Mouse (Mus musculus) midbrain, embryonic 10.5 days (tissue): ENCODE measurements around the gene Rnf151. TPM values are rescaled to one million over a fixed set of nuclear protein-coding genes. Genes with fewer than 3 reads are reported as not detected.
"Not testable (repeated sequence)": the region's sequence is repeated elsewhere in the genome, so short reads cannot be mapped to it uniquely, and the experiment has no call there.

Source experiments
- DNase-seq: peaks from one replicate; pipeline ENCODE4 v3.0.0-alpha.2; 2017; ENCODE audit warnings: low spot score
- H3K27ac ChIP-seq: fragments of 300-500 bp; sonication (generic); replicated peaks from 2 replicates; pipeline ENCODE4 v1.5.1; 2016; ENCODE audit warnings: mild to moderate bottlenecking
- H3K27me3 ChIP-seq: fragments of 300-500 bp; sonication (generic); 2 replicates; pipeline ENCODE4 v1.6.1; 2016; ENCODE audit warnings: low read depth, mild to moderate bottlenecking; ENCODE audit not compliant: poor library complexity, severe bottlenecking
- H3K36me3 ChIP-seq: fragments of 300-500 bp; sonication (generic); 2 replicates; pipeline ENCODE4 v1.6.1; 2016; ENCODE audit warnings: mild to moderate bottlenecking, moderate library complexity
- H3K4me1 ChIP-seq: fragments of 300-500 bp; sonication (generic); 2 replicates; pipeline ENCODE4 v1.6.1; 2016
- H3K4me3 ChIP-seq: fragments of 300-500 bp; sonication (generic); 2 replicates; pipeline ENCODE4 v1.5.1; 2016; ENCODE audit warnings: mild to moderate bottlenecking, moderate library complexity
- H3K9me3 ChIP-seq: fragments of 300-500 bp; sonication (generic); replicated peaks from 2 replicates; pipeline ENCODE4 v1.6.1; 2016; ENCODE audit warnings: mild to moderate bottlenecking
- WGBS: fragments of 180-500 bp; shearing (Covaris S2); methylation state at CpG from one replicate; pipeline ENCODE4 v1.1.7; 2016; 5-methylcytosine and 5-hydroxymethylcytosine counted together
- polyA plus RNA-seq: library from polyadenylated mRNA; unstranded; fragments of >200 nt; fragmentation: Nextera tagmentation; extraction: Ambion mirVana; gene quantifications from 2 replicates; pipeline ENCODE4 v1.2.1, GENCODE M21; 2016

The Rnf151 gene
- polyA plus RNA-seq, 1 experiment from 2014 or later, result 0.51 TPM

DNA sequence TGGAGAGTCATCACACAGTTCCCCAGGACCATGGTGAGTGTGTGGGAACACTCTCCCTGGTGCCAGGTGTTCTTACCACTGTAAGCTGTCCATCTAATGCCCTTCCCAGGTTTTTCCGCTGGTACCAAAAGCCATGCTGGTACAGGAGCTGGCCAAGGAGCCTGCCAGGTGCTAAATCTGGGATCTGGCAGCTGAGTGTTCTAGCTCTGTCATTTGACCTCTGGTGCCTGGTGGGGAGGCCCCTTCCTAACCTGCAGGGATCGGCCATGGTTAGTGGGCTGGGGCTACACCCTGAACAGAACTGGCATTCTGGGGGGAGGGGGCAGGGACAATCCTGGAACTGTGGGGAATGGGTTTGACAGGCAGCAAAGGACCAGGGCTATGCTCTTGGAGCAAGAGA lies 9.8 kb upstream of the Rnf151 start, which contains the start of gene Rpl3l:
Gene Rpl3l (plus strand): TSS at position 203 of the 400 bp plus-strand sequence.
- no peaks in the 10 kb centered on the region for H3K9me3 ChIP-seq
- 77% methylated on average over 2 of the region's 2 CpGs for WGBS
- H3K4me3 ChIP-seq, result no peak within 1 kb of the TSS
- no peaks in the 10 kb centered on the region for H3K27me3 ChIP-seq
- H3K27ac ChIP-seq, result no peak within 1 kb of the TSS
- no peak for DNase-seq
- peaks cover 1% of the 10 kb centered on the region for H3K36me3 ChIP-seq
- peaks cover 16% of the 10 kb centered on the region for H3K4me1 ChIP-seq

DNA sequence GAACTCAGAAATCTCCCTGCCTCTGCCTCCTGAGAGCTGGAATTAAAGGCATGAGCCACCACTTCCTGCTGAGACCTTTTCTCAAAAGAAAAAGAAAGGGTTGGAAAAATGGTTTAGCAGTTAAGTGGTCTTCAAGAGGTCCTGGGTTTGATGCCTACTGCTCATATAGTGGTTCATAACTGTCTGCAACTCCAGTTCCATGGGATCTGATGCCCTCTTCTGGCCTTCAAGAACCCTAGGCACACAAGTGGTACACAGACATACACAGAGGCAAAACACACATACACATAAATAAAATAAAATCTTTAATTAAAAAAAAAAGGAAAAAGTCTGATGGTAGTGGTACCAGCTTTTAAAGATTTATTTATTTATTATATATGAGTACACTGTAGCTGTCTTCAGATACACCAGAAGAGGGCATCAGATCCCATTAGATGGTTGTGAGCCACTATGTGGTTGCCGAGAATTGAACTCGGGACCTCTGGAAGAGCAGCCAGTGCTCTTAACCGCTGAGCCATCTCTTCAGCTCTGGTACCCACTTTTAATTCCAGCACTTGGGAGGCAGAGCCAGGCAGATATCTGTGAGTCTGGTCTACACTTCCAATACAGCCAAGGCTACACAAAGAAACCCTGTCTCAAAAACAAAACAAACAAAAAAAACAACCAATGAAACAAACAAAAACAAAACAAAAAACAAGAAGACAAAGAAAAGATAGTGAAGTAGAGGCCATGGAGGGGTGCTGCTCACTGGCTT lies 8.0 kb upstream of the Rnf151 start:
- 82% methylated on average over 3 of the region's 3 CpGs for WGBS
- Histone ChIP-seq H3K9me3 (no peaks in the 10 kb centered on the region), H3K36me3 (peaks cover 18% of the 10 kb centered on the region), H3K27ac (no peak overlapping the region), H3K4me3 (no peak overlapping the region), H3K27me3 (no peaks in the 10 kb centered on the region), H3K4me1 (peaks cover 33% of the 10 kb centered on the region)
- DNase-seq, result no peak

DNA sequence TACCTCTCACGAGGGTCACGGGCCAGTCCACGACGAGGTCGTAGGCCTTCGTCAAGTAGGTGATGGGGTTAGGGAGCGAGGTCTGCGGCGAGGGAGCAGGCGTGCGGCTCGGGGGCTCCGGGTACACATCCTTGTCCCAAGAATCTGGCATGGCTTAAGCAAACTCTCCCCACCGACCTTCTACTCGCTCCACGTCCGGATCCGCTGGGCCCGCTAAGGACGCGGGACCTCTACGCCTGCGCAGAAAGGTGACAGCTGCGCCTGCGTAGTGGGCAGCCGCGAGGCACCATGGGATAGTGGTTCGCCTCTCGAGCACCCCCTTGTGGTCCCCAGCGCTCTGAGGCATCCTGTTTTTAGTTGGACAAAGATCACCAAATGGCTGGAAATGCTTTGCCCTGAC lies 6.3 kb upstream of the Rnf151 start, which contains the start of gene Ndufb10:
Gene Ndufb10 (minus strand): TSS at position 295 of the 400 bp plus-strand sequence.
- peak; percentile 97 for DNase-seq
- under 1% methylated on average over 30 of the region's 30 CpGs for WGBS
- Histone ChIP-seq H3K27ac (peak within 1 kb of the TSS; percentile 86), H3K36me3 (peaks cover 21% of the 10 kb centered on the region), H3K4me1 (peaks cover 35% of the 10 kb centered on the region), H3K4me3 (peak within 1 kb of the TSS; percentile 77), H3K9me3 (no peaks in the 10 kb centered on the region), H3K27me3 (no peaks in the 10 kb centered on the region)

DNA sequence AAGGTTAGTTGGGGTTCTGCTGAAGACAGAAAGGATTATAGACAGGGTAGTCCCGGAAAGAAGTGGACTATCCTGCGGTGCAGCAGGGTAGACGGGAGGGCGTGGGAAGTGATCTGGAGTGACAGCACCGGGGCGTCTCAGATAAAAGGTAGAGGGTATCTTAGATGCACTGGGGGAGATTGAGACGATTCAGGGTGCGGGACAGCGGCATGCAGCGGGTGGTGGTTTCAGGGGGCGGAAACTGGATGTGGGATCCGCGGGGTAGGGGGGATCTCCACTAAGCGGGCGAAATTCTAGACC lies 6.0 kb upstream of the Rnf151 start:
- Histone ChIP-seq H3K27me3 (no peaks in the 10 kb centered on the region), H3K4me1 (peaks cover 38% of the 10 kb centered on the region), H3K36me3 (peaks cover 21% of the 10 kb centered on the region), H3K27ac (peak overlapping the region; percentile 86), H3K4me3 (peak overlapping the region; percentile 77), H3K9me3 (no peaks in the 10 kb centered on the region)
- DNase-seq, result peak; percentile 47
- WGBS, result 0% methylated on average over 15 of the region's 15 CpGs

DNA sequence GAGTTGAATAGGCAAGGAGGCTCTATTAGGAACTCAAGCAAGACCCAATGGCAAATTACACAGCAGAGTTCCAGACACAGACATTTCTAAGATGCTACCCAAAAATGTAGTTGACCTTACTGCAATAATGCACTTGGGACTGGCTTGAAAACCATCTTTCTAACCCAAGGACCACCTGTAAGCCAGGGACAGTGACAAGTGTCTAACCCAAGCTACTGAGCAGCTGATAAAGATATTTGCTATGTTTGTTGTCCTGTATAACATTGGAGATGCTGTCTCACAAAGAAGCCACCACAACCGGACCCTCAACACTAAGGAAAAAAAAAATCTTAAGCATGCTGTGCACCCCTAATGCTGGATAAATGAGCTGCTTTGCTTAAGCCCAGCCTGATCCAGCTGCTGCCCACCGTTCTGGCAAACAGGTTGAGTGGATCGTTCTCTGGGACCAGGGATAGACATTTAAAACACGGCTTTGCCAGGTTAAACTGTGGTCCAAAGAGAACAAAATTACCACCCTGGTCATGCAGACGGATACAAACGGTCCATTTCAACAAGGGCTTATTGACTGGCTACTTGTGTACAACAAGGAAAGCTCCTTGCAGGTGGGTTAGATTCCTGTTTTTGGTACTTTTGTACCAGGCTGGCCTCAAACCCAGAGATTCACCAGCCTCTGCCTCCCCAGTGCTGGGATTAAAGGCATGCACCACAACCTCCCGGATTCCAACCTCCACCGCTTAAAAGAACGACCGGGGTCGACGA lies 5.4 kb upstream of the Rnf151 start:
- H3K27ac ChIP-seq, result peak overlapping the region; percentile 86
- peaks cover 26% of the 10 kb centered on the region for H3K36me3 ChIP-seq
- no peaks in the 10 kb centered on the region for H3K27me3 ChIP-seq
- WGBS, result 6% methylated on average over 12 of the region's 12 CpGs
- H3K9me3 ChIP-seq, result no peaks in the 10 kb centered on the region
- no peak for DNase-seq
- peaks cover 43% of the 10 kb centered on the region for H3K4me1 ChIP-seq
- H3K4me3 ChIP-seq, result peak overlapping the region; percentile 77

DNA sequence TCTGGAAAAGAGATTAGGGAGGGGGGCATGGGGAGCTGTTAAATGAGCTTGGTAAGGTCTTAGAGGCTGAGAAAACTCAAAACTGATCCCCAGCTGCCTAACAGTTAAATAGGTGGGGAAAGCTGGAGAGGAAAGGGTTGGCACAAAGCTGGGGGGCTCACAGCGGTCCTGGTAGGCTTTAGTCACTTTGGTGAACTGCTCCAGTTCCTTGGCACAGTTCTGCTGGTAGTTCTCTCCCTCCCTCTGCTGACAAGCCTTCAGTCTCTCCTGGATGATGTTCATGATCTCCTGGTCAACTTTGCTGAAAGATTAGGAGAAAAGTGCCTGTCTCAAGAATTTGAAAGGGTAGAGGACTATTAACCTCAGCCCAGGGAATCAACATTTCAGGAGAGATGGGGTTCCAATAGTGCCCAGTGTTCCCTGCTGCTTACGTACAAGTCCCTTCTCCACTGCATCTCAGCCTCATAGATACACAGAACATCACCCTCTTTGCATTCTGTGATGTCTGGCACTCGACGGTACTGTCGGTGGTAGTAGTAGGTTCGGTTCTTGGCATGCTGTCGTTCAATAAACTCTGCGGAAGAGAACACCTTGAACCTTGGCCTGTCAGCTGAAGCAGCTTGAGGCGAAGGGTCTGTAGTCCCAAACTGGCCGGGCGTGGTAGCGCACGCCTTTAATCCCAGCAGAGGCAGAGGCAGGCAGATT lies 4.5 kb upstream of the Rnf151 start:
- WGBS, result 46% methylated on average over 13 of the region's 13 CpGs
- DNase-seq, result no peak
- no peaks in the 10 kb centered on the region for H3K9me3 ChIP-seq
- peaks cover 47% of the 10 kb centered on the region for H3K4me1 ChIP-seq
- H3K36me3 ChIP-seq, result peaks cover 35% of the 10 kb centered on the region
- no peaks in the 10 kb centered on the region for H3K27me3 ChIP-seq
- no peak overlapping the region for H3K27ac ChIP-seq
- H3K4me3 ChIP-seq, result peak overlapping the region; percentile 77

DNA sequence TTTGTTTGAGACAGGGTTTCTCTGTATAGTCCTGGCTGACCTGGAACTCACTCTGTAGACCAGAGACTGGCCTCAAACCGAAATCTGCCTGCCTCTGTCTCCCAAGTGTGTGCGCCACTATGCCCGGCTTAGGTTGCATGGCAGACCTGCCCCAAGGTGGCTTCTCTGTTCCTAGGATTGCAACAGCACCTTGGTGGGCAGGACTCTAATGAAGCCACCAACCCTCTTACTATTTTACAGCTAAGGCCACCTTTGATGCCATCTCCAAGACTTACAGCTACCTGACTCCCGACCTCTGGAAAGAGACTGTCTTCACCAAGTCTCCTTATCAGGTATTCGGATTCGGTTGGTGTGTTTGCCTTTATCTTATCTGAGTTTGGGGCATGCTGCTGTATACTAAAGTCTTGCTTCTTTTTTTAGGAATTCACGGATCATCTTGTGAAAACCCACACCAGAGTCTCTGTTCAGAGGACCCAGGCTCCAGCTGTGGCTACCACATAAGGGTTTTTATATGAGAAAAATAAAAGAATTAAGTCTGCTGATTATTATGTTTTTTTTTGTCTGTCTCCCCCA lies 3.6 kb upstream of the Rnf151 start:
- H3K36me3 ChIP-seq, result peaks cover 43% of the 10 kb centered on the region
- H3K27me3 ChIP-seq, DNase-seq, H3K27ac ChIP-seq, H3K9me3 ChIP-seq: not testable (repeated sequence)
- WGBS, result 71% methylated on average over 7 of the region's 7 CpGs
- H3K4me3 ChIP-seq, result peak overlapping the region; percentile 77
- H3K4me1 ChIP-seq, result peaks cover 47% of the 10 kb centered on the region

DNA sequence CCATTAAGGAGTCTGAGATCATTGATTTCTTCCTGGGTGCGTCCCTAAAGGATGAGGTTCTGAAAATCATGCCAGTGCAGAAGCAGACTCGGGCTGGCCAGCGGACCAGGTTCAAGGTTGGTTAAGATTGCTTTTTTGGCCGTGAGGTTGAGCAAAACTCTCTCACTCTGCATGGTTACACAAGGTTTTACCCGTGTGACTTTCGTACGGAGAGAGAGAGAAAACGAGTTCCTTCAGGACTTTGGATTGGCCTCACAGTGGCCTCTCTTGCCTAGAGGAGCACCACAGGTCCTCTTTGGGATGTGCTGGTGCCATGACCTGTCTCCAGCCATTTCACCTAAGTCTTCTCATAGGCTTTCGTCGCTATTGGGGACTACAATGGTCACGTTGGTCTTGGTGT lies 2.8 kb upstream of the Rnf151 start:
- H3K27me3 ChIP-seq, H3K9me3 ChIP-seq, DNase-seq: not testable (repeated sequence)
- peak overlapping the region; percentile 94 for H3K27ac ChIP-seq
- peaks cover 52% of the 10 kb centered on the region for H3K36me3 ChIP-seq
- peaks cover 55% of the 10 kb centered on the region for H3K4me1 ChIP-seq
- 3% methylated on average over 11 of the region's 11 CpGs for WGBS
- peak overlapping the region; percentile 77 for H3K4me3 ChIP-seq

DNA sequence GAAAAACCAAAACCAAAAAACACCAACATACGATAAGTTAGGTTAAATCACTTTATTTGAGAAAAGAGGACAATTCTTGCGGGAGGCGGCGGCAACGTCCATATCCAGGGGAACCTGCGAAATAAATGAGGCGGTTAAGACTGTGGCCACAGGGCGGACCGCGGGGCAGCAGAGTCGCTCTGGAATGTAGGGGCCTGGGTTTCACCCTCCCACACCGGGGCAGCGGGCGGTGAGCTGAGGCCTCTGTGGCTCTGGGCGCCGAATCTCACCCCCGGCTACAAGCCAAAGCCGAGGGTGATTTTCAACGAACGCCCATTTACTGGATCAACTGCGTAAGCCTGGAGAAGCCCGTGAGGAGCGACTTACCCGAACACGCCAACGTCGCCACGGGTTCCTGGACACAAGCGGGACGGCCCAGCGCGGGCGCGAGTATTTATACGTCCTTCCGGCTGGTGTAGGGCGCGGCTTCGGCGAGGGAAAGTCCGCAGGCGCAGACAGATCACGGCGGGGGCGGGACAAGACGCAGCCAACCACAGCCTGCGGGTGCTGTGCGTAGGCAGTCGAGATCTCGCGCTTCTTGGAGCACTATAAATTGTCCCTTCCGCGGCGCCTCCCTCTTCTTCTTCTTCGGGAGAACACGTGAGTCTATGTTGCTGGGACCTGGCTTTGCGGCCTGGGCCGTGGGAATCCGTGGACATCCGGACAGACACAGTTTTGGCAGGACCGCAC lies 1.8 kb upstream of the Rnf151 start:
- peaks cover 52% of the 10 kb centered on the region for H3K36me3 ChIP-seq
- no peaks in the 10 kb centered on the region for H3K9me3 ChIP-seq
- peak overlapping the region; percentile 77 for H3K4me3 ChIP-seq
- peak overlapping the region; percentile 94 for H3K27ac ChIP-seq
- WGBS, result under 1% methylated on average over 61 of the region's 61 CpGs
- H3K27me3 ChIP-seq, result no peaks in the 10 kb centered on the region
- peaks cover 55% of the 10 kb centered on the region for H3K4me1 ChIP-seq
- DNase-seq, result peak; percentile 99

DNA sequence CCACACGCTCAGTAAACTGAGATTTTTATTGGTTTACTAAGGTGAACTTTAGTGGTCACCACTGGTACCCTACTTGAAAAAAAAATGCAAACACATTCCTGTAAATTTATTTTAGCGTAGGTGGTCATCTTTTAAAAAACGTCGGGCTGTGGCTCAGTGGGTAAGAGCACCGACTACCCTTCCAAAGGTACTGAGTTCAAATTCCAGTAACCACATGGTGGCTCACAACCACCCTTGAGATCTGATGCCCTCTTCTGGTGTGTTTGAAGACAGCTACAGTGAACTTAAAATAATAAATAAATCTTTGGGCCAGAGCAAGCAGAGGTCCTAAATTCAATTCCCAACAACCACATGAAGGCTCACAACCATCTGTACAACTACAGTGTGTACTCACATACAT lies 1.1 kb upstream of the Rnf151 start:
- peaks cover 52% of the 10 kb centered on the region for H3K4me1 ChIP-seq
- DNase-seq, H3K27me3 ChIP-seq, H3K9me3 ChIP-seq: not testable (repeated sequence)
- peak overlapping the region; percentile 94 for H3K27ac ChIP-seq
- H3K4me3 ChIP-seq, result peak overlapping the region; percentile 77
- H3K36me3 ChIP-seq, result peaks cover 52% of the 10 kb centered on the region
- WGBS, result 67% methylated on average over 5 of the region's 5 CpGs

DNA sequence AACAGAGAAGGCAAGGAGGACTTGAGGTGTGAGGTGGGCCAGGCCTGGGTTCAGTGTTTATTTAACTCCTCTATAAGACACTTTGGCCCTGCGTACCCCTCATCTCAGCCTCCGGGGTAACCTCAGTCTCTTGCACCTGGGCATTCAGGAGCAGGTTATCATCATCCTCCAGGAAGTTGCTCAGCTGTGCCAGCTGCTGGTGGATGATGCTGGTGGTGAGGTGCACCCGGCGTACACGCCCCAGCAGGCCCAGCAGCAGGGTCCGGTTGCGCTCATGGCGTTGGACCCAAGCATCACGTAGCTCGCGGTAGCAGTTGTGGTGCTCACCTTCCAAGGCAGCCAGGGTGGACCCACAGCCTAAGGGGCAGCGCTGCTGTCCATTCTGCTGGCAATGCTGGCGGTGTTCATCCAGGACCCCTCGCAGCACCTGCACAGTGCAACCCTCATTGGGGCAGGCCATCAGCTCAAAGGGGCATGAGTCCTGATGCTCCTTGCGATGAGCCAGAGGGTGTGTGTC lies 1.6 kb downstream of the Rnf151 start:
- no peak for DNase-seq
- WGBS, result 95% methylated on average over 15 of the region's 15 CpGs
- no peaks in the 10 kb centered on the region for H3K27me3 ChIP-seq
- no peaks in the 10 kb centered on the region for H3K9me3 ChIP-seq
- peaks cover 25% of the 10 kb centered on the region for H3K4me1 ChIP-seq
- no peak overlapping the region for H3K4me3 ChIP-seq
- H3K27ac ChIP-seq, result no peak overlapping the region
- peaks cover 37% of the 10 kb centered on the region for H3K36me3 ChIP-seq

DNA sequence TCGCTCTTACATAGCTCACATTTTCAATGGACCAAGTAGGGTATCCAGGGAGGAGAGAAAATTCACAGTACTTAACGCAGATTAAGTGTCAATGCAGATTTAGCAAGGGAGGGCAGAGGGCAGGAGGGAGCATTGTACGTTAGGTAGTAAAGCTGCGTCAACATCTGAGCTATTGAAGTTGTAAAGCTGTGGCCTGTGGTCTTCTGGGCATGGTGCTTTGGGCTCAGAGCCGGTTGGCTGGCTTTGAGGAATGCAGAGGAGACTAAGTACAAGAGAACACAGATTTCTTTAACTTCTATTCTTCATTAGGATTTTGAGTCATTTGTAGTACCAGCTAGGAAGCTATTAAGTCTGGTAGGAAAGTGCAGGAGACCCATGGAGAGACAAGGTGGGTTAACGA lies 2.3 kb downstream of the Rnf151 start:
- Histone ChIP-seq H3K9me3 (no peaks in the 10 kb centered on the region), H3K27me3 (no peaks in the 10 kb centered on the region), H3K4me3 (no peak overlapping the region), H3K27ac (no peak overlapping the region), H3K36me3 (peaks cover 31% of the 10 kb centered on the region), H3K4me1 (peaks cover 20% of the 10 kb centered on the region)
- DNase-seq, result no peak
- WGBS, result 25% methylated on average over 6 of the region's 6 CpGs
